Mouse (Mus musculus) natural killer cell, adult 2 months (primary cell): ENCODE measurements around the gene Car1.
"Not testable (repeated sequence)": the region's sequence is repeated elsewhere in the genome, so short reads cannot be mapped to it uniquely, and the experiment has no call there.

Source experiments
- DNase-seq, 2 experiments: peaks; one replicate each; pipeline ENCODE4 v3.0.0; 2022; ENCODE audit warnings: low spot score in 2 of 2

Gene Car1

GRCm38 (mm10) chr3:14808211-14808610 is at the start of gene Car1:
Car1 (minus strand) TSS chr3:14808368.
- no peak for DNase-seq

- DNase-seq, result no peak
These were observed 49.7 kb upstream of the Car1 start for GRCm38 (mm10) chr3:14857874-14858273.

GRCm38 (mm10) chr3:14854446-14854845 is 46.3 kb upstream of the Car1 start:
- DNase-seq, result no peak

GRCm38 (mm10) chr3:14853966-14854365 is 45.8 kb upstream of the Car1 start:
- no peak for DNase-seq

DNA sequence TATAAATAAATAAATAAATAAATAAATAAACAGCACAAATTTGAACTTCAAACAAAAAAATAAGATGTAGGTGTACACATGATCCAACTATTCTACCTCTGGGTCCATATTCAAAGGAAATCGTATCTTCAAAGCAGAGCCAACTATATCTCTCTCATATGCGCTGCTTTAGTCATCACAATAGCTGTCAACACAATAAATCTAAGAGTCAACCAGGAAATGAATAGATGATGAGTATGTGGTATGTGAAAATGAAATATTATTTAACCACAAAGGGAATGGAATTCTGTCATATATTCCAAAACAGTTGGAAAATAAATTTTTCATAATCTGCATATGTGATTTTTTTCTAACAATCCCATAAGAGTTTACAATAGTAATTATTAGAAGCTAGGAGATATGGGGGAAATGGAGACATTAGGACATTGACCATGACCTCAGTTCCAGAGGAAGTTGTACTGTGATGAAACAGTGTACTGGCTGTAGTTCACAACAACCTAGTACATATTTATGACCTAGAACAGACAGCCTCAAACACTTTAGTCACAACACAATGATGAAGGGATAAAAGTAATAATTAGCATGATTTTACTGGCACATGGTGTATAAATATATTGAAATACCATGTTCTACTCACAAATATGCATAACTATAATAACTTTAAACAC is 40.6 kb upstream of the Car1 start:
- DNase-seq, result no peak

DNA sequence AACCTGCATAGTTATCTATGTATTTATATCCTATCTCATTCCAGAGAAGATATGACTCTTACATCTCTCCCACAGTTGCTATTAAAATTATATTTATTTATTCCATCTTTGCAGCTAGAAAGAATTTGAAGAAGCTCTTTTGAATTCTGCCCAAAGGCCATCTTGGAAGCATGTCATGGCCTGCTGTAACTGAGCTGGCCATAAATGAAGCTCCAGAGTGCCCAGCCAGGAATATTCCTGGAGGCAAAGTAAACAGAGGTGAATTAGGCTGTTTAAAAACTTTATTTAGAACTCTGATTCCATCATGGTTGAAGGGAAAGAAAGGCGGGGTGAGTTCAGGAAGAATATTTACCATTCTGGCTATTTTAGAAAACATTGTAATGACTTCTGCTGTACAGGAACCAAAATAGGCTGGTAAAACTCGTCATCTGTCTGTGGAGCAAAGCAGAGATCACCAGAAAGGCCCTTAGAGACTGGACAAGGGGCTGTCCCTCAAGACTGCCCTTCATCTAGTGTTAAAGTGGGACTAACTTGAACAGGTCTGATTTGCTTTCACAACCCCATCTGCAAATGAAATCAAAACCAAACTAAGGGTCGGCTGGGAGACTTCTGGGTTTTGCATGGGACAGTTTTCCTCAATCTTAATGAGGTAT is 31.4 kb upstream of the Car1 start:
- DNase-seq, result no peak

- no peak for DNase-seq
These were observed 30.8 kb upstream of the Car1 start for GRCm38 (mm10) chr3:14838936-14839335.

- DNase-seq, result no peak
These were observed 24.6 kb upstream of the Car1 start for GRCm38 (mm10) chr3:14832766-14833165.

DNA sequence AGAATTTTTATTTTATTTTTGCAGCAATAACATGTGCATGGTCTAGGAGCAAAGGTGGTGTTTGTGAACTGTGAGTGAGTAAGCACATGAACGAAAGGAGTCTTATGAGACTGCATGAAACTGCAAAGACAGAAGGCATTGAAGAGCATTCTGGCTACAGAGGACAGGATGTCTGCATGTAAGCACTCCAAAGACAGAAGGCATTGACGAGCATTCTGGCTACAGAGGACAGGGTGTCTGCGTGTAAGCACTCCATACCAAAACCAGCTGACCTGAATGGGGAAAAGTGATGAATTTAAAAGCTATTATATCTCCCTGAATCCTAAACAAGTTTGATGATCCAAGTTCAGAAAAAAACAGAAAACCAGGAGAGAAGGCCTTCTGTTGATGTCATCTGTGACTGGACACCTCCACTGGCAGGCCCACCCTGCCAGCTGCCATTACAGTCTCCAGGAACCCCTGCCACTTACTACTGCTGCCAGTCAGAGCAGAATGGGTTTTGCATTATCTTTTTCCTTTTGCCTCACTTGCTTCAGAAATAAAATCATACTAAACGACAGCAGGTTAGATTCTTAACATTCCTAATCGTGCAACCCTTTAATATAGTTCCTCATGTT is 23.2 kb upstream of the Car1 start:
- no peak for DNase-seq

- no peak for DNase-seq
These were observed 20.7 kb upstream of the Car1 start for GRCm38 (mm10) chr3:14828896-14829295.

- no peak for DNase-seq
These were observed 11.8 kb upstream of the Car1 start for GRCm38 (mm10) chr3:14819844-14820504.

DNA sequence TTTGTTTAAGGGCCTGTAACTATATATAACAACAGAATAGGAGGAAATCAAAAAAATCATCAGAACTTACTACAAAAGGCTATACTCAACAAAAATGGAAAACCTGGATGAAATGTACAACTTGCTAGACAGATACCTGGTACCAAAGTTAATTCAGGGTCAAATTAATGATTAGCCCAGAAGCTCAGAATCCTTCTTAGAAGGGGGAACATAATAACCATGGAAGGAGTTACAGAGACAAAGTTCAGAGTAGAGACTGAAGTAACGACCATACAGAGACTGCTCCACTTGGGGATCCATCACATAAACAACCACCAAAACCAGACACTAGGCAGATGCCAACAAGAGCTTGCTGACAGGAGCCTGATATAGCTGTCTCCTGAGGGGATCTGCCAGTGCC is 7.2 kb upstream of the Car1 start:
- DNase-seq, result not testable (repeated sequence)

DNA sequence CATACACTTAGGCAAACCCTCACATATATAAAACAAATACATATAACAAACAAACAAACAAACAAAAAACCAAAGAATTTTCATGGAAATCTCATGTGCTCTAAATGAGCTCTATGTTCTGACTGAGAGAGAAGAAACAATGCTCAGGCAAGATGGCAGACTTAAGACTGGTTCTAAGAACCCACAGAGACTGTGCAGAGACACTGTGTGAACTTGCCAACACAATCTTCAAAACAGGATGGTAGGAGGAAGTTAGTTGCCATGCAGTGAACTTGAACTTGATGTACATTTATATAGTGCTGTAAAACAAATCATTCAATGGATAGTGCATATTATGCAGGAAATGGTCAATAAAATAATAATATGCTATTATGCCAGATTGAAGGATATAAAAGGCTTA is 1.5 kb downstream of the Car1 start:
- DNase-seq, result no peak

DNA sequence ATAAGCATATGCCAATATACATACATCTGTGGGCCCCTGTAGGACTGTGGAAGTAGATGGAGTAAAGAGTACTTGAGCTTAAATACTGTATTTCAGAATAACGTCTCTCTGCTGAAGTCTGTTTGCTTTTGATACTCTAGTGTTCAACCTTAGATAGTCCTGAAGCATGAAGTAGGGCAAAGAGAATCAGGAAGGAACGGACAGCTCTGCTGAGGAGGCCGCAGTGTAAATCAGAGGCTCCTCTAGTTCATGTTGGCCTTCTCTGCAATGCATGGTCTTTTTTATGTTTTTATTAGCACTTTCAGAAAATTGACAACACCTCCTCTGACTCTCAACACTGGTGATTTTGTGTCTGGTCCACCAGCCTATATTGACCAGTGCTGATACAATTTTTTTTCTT is 2.2 kb downstream of the Car1 start:
- no peak for DNase-seq

DNA sequence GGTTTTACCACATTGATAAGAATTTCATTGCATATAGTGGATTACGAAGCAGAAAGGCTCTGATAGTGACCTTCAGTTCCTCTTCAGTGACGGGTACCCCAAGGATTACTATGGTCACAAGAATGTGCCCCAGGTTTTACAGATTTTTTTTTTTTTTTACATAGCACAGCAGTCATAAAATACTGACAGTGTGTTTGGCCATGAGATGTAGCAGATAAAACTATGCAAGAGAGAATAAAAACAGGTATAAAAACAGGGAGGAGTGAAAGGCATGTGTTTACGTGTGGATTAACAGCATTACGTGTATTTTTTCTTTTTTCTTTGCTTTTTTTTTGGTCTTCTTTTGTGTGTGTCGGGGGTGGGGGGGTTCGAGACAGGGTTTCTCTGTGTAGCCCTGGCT is 3.3 kb downstream of the Car1 start:
- DNase-seq, result no peak

- DNase-seq, result no peak
These were observed 11.1 kb downstream of the Car1 start for GRCm38 (mm10) chr3:14797069-14797468.

GRCm38 (mm10) chr3:14795292-14796020 is 12.7 kb downstream of the Car1 start:
- no peak for DNase-seq

DNA sequence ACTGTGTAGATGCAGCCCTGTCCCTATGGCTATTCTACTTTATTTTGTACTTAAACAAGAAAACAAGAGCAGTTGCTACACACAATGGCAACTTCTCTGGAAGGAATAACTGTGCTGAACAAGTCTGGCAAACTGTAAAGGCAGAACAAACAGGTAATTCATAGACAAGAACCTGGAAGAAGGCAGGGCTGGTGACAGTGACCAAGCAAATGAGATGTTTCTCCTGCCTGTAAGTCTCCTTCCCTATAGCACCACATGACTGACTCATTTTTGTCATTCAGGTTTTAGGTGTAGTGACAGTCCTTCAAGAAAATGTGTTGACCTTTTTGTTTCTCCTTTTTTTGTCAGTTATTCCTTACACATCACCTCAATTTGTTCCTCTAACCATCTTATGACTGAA is 16.1 kb downstream of the Car1 start:
- no peak for DNase-seq

DNA sequence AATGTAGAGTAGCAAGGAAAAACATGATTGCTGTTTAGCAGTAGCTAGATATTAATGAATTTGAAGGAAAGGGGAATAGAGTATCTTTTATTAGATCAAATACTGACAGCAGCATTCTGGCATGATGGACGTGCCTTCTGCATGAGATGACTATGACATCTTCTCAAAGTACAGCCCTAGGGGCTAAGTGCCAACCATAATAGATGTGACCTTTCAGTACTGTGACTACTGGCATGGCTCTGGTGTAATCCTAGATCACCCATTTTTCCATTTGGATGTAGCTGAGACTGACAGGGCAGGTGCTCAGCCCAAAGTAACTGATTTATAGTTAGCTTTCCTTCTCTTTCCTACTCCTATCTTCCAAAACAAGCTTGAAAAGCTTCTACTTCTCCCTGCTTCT is 20.6 kb downstream of the Car1 start:
- DNase-seq, result no peak

DNA sequence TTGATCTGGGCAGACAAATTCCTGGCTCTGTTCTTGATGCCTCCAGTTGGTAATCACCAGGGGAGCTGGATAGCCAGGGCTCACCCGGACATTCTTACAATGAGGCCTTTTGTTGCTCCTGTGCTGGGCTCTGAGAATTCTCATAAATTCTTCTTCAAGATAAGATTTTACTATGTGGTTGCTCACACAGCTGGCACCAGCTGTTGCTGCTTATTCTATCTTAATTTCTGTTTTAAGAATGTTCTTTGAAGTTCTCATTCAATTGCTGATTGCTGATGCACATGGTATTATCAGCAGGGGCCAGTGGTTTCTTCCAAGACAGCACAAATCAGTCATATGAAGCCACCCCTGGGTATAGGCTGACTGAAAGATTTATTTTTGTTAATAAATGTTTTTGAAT is 21.0 kb downstream of the Car1 start:
- no peak for DNase-seq

DNA sequence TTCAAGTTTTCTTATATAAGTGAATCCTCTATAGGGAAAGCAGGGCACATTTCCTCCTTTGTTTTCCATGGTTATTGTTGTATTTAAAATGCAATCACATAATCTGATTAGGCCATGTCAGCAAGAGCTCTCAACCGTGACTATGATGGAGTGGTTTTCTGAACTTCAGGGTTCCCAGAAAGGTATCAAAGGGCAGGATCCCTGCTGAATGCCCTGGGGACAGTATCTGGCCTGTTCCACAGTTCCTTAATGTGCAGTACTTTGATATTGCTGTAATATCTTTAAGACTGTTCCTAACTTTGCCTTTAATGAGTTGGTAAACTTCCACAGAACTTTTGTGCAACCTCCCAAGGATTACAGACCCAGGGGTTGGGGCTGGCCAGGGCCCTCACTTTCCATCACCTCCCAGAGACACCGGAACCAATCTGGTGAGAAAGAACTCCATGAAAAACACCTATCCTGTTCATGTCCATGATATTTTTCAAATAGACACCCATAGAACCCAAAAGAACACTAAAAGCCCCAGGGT is 21.6 kb downstream of the Car1 start:
- DNase-seq, result no peak

- DNase-seq, result no peak
These were observed 22.8 kb downstream of the Car1 start for GRCm38 (mm10) chr3:14785353-14785752.
